Mouse (Mus musculus) lung, adult 2 months (tissue): Measurements from ENCODE around the gene Nsd1.
"Not testable (repeated sequence)": the region's sequence is repeated elsewhere in the genome, so short reads cannot be mapped to it uniquely, and the experiment has no call there.

ENCODE experiments used
- CTCF ChIP-seq: fragments of 200-500 bp; IDR thresholded peaks from 2 replicates; pipeline ENCODE4 v1.5.1; 2011; ENCODE audit warnings: mild to moderate bottlenecking, low read length, control low read depth; ENCODE audit not compliant: insufficient read depth
- POLR2A ChIP-seq: fragments of 200-500 bp; IDR thresholded peaks from 2 replicates; pipeline ENCODE4 v1.6.1; 2011; ENCODE audit warnings: low read depth, mild to moderate bottlenecking, control low read depth, low read length, borderline replicate concordance; ENCODE audit errors: extremely low read depth

- not testable (repeated sequence) for TF ChIP-seq CTCF, POLR2A
Observed at GRCm38 (mm10) chr13:55187062-55187461, 22.5 kb upstream of the Nsd1 start.
